Mouse (Mus musculus): Measurements from ENCODE around the gene Wwc2. TPM values are rescaled to one million over a fixed set of nuclear protein-coding genes. Genes with fewer than 3 reads are reported as not detected.

Gene Wwc2
- polyA plus RNA-seq, 1 experiment from 2014 or later = 4.0 TPM

DNA sequence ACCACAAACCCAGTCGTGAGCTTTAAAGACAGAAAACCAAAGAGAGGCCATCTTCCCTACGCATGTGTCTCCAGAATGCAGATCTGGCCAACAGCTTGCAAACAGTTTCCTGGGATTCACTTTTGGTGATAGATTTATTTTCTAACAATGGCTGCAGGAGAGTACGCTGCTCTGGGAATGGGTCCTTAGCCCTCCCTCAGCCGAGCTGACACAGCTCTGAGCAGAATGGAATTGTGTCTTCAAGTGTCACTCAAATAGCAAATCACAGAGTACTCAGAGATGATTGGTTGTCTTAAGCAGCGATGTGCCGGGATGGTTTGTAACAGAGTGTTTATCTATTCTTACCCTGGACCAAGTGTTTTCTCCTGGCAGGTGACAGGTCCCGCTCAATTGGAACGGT is 171.7 kb downstream of the Wwc2 start:
- Histone ChIP-seq H3K27me3 (replicated peaks; ENCODE audit: control insufficient read depth, insufficient read depth, low read length) (no peaks in the 10 kb centered on the region), H3K27ac (ENCODE audit: low read length) (no peak overlapping the region), H3K4me1 (replicated peaks; ENCODE audit: control insufficient read depth, insufficient read depth, low read length) (peaks cover 2% of the 10 kb centered on the region), H3K9me3 (ENCODE audit: control insufficient read depth, low read length) (no peaks in the 10 kb centered on the region), H3K36me3 (ENCODE audit: control insufficient read depth, insufficient read depth) (no peaks in the 10 kb centered on the region), H3K9ac (replicated peaks; ENCODE audit: low read depth, low read length) (no peak overlapping the region), H3K4me2 (ENCODE audit: low read length) (no peak overlapping the region), H3K4me3 (replicated peaks; ENCODE audit: low read length) (no peak overlapping the region)
- 84% methylated on average over 8 of the region's 8 CpGs for WGBS
- ATAC-seq = no peak

DNA sequence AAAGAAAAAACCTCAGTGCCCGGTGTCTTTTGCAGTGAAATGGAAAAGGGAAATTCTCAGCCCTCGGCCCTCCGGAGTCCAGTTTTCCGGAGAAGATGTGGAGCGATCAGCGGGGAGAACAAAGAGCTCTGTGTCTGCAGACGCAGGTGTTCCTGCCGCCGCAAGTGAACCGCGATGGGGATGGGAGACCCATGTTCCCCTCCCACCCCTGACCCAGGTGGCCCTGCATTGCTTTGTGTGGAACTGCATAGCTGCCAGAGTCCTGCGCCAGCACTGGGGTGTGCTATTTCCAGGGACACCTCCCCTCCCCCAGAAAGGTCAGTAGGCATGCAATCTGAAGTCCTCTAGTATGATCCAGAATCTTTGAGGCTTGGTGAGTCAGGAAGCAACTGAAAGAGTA is 179.5 kb downstream of the Wwc2 start:
- H3K27me3 ChIP-seq (replicated peaks; ENCODE audit: control insufficient read depth, insufficient read depth, low read length) = no peaks in the 10 kb centered on the region
- no peak for ATAC-seq
- H3K4me3 ChIP-seq (replicated peaks; ENCODE audit: low read length) = no peak overlapping the region
- no peaks in the 10 kb centered on the region for H3K9me3 ChIP-seq (ENCODE audit: control insufficient read depth, low read length)
- H3K9ac ChIP-seq (replicated peaks; ENCODE audit: low read depth, low read length) = no peak overlapping the region
- no peaks in the 10 kb centered on the region for H3K4me1 ChIP-seq (replicated peaks; ENCODE audit: control insufficient read depth, insufficient read depth, low read length)
- no peak overlapping the region for H3K27ac ChIP-seq (ENCODE audit: low read length)
- WGBS = 87% methylated on average over 12 of the region's 12 CpGs
- no peak overlapping the region for H3K4me2 ChIP-seq (ENCODE audit: low read length)
- no peaks in the 10 kb centered on the region for H3K36me3 ChIP-seq (ENCODE audit: control insufficient read depth, insufficient read depth)

DNA sequence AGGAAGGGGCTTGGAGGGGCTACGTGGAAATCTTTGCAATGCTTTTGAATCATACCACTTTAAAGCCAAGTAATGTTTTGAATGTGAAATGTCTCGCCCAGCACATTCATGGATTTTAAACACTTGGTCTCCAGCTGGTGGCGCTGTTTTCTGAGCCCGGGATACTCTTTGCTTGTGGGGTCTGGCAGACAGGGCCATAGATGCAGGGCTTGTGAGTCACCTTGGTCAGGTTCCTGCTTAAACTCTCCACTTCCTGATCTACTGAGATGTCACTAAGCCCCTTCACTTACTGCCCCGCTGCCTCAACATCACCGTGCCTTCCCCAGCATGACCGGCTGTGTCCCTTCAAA is 180.1 kb downstream of the Wwc2 start:
- H3K4me3 ChIP-seq (replicated peaks; ENCODE audit: low read length) = no peak overlapping the region
- H3K4me1 ChIP-seq (replicated peaks; ENCODE audit: control insufficient read depth, insufficient read depth, low read length) = no peaks in the 10 kb centered on the region
- H3K9me3 ChIP-seq (ENCODE audit: control insufficient read depth, low read length) = no peaks in the 10 kb centered on the region
- no peaks in the 10 kb centered on the region for H3K36me3 ChIP-seq (ENCODE audit: control insufficient read depth, insufficient read depth)
- H3K27me3 ChIP-seq (replicated peaks; ENCODE audit: control insufficient read depth, insufficient read depth, low read length) = no peaks in the 10 kb centered on the region
- no peak overlapping the region for H3K27ac ChIP-seq (ENCODE audit: low read length)
- ATAC-seq = no peak
- 84% methylated on average over 7 of the region's 7 CpGs for WGBS
- H3K4me2 ChIP-seq (ENCODE audit: low read length) = no peak overlapping the region
- H3K9ac ChIP-seq (replicated peaks; ENCODE audit: low read depth, low read length) = no peak overlapping the region

DNA sequence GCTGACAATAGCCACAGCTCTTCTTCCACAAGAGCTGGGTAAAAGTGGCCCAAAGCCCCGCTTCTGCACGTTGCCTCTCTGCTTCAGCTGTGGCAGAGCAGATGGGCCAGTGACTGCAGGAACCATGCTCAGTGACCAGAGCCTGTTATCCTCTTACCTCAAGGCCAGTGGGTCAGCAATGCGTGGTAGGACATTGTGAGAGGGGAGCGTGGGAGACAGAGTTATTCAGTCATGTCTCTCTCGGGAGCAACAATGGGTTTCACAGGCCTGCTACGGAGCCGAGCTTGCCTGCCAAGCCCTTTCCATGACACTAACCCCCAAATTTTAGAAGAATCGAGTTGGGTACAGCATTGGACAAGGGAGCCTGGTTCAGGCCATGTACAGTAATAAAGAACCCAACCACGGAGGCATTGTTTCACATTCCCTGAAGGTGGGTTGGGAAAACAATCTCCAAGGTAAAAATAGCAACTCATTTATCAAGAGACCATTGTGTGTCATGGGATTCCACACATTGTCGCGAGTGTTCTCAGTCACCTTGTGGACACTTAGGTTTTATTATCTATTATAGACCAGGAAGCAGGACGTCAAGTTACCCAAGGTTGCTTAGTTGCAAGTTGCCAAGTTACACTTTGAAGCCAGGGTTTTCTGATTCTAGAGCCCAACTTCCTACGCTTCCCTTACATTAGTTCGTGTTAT is 180.6 kb downstream of the Wwc2 start:
- no peaks in the 10 kb centered on the region for H3K36me3 ChIP-seq (ENCODE audit: control insufficient read depth, insufficient read depth)
- H3K9ac ChIP-seq (replicated peaks; ENCODE audit: low read depth, low read length) = no peak overlapping the region
- no peaks in the 10 kb centered on the region for H3K9me3 ChIP-seq (ENCODE audit: control insufficient read depth, low read length)
- H3K4me1 ChIP-seq (replicated peaks; ENCODE audit: control insufficient read depth, insufficient read depth, low read length) = no peaks in the 10 kb centered on the region
- no peak overlapping the region for H3K27ac ChIP-seq (ENCODE audit: low read length)
- no peak for ATAC-seq
- H3K4me2 ChIP-seq (ENCODE audit: low read length) = no peak overlapping the region
- WGBS = 89% methylated on average over 14 of the region's 14 CpGs
- no peaks in the 10 kb centered on the region for H3K27me3 ChIP-seq (replicated peaks; ENCODE audit: control insufficient read depth, insufficient read depth, low read length)
- H3K4me3 ChIP-seq (replicated peaks; ENCODE audit: low read length) = no peak overlapping the region

DNA sequence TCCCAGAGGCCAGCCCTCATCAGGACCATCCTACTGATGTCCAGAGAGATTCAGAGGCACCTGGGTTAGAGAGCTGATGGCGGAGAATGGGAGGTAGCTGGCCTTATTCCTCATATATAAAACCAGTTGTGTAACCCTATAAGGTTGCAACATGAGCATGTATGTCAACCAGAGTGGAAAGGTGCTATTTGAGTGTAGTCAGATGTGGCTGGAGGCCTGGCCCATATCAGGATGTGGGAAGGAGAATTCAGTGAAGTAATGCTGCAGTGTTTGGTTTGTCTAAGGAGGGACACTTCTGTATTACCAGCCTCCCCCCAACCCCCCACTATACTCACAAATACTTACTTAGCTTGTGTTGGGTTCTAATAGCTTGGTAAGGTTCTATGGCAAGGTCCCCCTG is 186.5 kb downstream of the Wwc2 start:
- H3K4me1 ChIP-seq (replicated peaks; ENCODE audit: control insufficient read depth, insufficient read depth, low read length) = no peaks in the 10 kb centered on the region
- WGBS = 89% methylated on average over 1 of the region's 1 CpGs
- ATAC-seq = no peak
- no peak overlapping the region for H3K9ac ChIP-seq (replicated peaks; ENCODE audit: low read depth, low read length)
- H3K27ac ChIP-seq (ENCODE audit: low read length) = no peak overlapping the region
- no peaks in the 10 kb centered on the region for H3K9me3 ChIP-seq (ENCODE audit: control insufficient read depth, low read length)
- no peaks in the 10 kb centered on the region for H3K36me3 ChIP-seq (ENCODE audit: control insufficient read depth, insufficient read depth)
- no peaks in the 10 kb centered on the region for H3K27me3 ChIP-seq (replicated peaks; ENCODE audit: control insufficient read depth, insufficient read depth, low read length)
- no peak overlapping the region for H3K4me2 ChIP-seq (ENCODE audit: low read length)
- no peak overlapping the region for H3K4me3 ChIP-seq (replicated peaks; ENCODE audit: low read length)

DNA sequence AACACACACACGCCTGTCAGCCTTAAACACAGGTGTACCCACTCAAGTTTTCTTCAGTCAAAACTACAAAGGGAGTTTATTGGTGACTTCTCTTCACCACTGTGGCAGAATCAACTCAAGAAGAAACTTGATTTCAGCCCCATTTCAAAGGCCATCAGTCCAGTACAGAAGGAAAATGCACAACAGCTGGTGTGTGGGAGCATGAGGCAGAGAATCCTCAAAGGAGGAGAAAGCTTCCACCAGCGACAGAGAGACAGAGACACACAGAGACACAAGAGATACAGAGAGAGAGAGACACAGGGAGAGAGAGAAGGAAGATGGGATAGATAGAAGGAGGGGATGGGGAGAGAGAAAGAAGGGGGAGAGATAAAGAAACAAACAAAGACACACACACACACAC is 188.4 kb downstream of the Wwc2 start:
- no peaks in the 10 kb centered on the region for H3K27me3 ChIP-seq (replicated peaks; ENCODE audit: control insufficient read depth, insufficient read depth, low read length)
- H3K4me2 ChIP-seq (ENCODE audit: low read length) = no peak overlapping the region
- H3K27ac ChIP-seq (ENCODE audit: low read length) = no peak overlapping the region
- no peak overlapping the region for H3K4me3 ChIP-seq (replicated peaks; ENCODE audit: low read length)
- 85% methylated on average over 2 of the region's 2 CpGs for WGBS
- H3K36me3 ChIP-seq (ENCODE audit: control insufficient read depth, insufficient read depth) = no peaks in the 10 kb centered on the region
- no peak for ATAC-seq
- no peaks in the 10 kb centered on the region for H3K4me1 ChIP-seq (replicated peaks; ENCODE audit: control insufficient read depth, insufficient read depth, low read length)
- no peaks in the 10 kb centered on the region for H3K9me3 ChIP-seq (ENCODE audit: control insufficient read depth, low read length)
- H3K9ac ChIP-seq (replicated peaks; ENCODE audit: low read depth, low read length) = no peak overlapping the region

DNA sequence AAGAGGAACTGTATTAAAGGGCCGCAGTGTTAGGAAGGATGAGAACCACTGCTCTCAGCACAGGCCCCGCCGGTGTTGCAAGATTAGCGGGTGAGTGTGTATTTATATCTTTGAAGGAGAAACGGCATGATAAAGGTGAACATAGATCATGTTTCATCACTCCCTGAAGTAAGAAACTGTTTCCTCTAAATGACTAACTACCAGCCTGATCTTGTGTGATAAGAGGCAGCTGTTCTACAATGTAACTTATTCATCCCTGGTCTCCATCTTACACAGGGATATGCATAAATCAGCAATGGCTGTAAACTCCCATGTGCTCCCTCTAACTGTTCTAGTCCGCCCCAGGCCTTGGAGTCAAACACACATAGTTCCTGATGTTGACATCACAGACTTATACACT is 191.3 kb downstream of the Wwc2 start:
- no peak for ATAC-seq
- Histone ChIP-seq H3K9ac (replicated peaks; ENCODE audit: low read depth, low read length) (no peak overlapping the region), H3K4me3 (replicated peaks; ENCODE audit: low read length) (no peak overlapping the region), H3K27ac (ENCODE audit: low read length) (no peak overlapping the region), H3K4me2 (ENCODE audit: low read length) (no peak overlapping the region), H3K27me3 (replicated peaks; ENCODE audit: control insufficient read depth, insufficient read depth, low read length) (no peaks in the 10 kb centered on the region), H3K9me3 (ENCODE audit: control insufficient read depth, low read length) (no peaks in the 10 kb centered on the region), H3K4me1 (replicated peaks; ENCODE audit: control insufficient read depth, insufficient read depth, low read length) (no peaks in the 10 kb centered on the region), H3K36me3 (ENCODE audit: control insufficient read depth, insufficient read depth) (no peaks in the 10 kb centered on the region)
- 94% methylated on average over 6 of the region's 6 CpGs for whole genome bisulfite sequencing

DNA sequence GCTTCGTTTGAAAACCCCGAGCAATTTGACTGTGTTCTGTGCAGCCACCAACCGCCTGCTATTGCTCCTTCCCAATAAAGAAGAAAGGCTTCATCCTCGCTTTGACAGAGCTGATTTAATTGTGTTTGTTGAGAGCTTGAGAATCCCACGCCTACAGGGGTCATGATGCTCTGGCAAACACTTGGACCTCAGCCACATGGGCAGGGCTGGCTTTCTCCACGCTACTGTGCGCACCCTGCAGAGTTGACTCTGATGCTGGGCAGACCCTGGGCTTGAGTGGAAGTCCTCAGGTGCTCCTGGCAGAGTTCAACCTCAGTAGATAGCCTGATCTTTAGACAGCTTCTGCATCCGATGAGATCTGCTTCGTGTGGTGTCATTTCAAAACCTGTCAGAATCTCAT is 198.7 kb downstream of the Wwc2 start:
- H3K4me2 ChIP-seq (ENCODE audit: low read length) = no peak overlapping the region
- no peaks in the 10 kb centered on the region for H3K36me3 ChIP-seq (ENCODE audit: control insufficient read depth, insufficient read depth)
- no peaks in the 10 kb centered on the region for H3K27me3 ChIP-seq (replicated peaks; ENCODE audit: control insufficient read depth, insufficient read depth, low read length)
- H3K9me3 ChIP-seq (ENCODE audit: control insufficient read depth, low read length) = no peaks in the 10 kb centered on the region
- no peak overlapping the region for H3K27ac ChIP-seq (ENCODE audit: low read length)
- ATAC-seq = no peak
- no peaks in the 10 kb centered on the region for H3K4me1 ChIP-seq (replicated peaks; ENCODE audit: control insufficient read depth, insufficient read depth, low read length)
- no peak overlapping the region for H3K9ac ChIP-seq (replicated peaks; ENCODE audit: low read depth, low read length)
- WGBS = 49% methylated on average over 9 of the region's 9 CpGs
- H3K4me3 ChIP-seq (replicated peaks; ENCODE audit: low read length) = no peak overlapping the region

DNA sequence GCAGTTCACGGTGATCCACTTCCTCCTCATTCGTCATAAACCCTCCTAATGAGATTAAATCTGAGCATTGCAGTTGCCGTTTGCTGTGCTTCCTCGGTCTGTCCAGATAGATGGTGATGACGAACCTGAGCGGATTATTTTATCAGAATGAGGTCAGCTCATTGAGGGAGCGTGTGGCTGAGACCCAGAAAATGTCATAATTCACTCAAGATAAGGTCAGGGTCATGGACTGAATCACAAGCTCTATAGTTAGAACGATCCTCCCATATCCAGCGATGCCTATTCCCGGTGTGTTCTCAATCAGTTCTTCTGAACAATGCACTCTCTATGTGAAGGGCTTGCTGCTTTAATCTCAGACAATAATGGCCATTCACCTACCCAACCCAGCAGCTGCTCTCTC is 203.0 kb downstream of the Wwc2 start:
- no peak for ATAC-seq
- Histone ChIP-seq H3K36me3 (ENCODE audit: control insufficient read depth, insufficient read depth) (no peaks in the 10 kb centered on the region), H3K27ac (ENCODE audit: low read length) (no peak overlapping the region), H3K9ac (replicated peaks; ENCODE audit: low read depth, low read length) (no peak overlapping the region), H3K4me3 (replicated peaks; ENCODE audit: low read length) (0 out of 2 replicates have a peak overlapping the region, but pooled peaks have one; percentile 1), H3K27me3 (replicated peaks; ENCODE audit: control insufficient read depth, insufficient read depth, low read length) (no peaks in the 10 kb centered on the region), H3K4me2 (ENCODE audit: low read length) (peak overlapping the region; percentile 23), H3K4me1 (replicated peaks; ENCODE audit: control insufficient read depth, insufficient read depth, low read length) (no peaks in the 10 kb centered on the region), H3K9me3 (ENCODE audit: control insufficient read depth, low read length) (no peaks in the 10 kb centered on the region)
- 21% methylated on average over 10 of the region's 10 CpGs for WGBS

DNA sequence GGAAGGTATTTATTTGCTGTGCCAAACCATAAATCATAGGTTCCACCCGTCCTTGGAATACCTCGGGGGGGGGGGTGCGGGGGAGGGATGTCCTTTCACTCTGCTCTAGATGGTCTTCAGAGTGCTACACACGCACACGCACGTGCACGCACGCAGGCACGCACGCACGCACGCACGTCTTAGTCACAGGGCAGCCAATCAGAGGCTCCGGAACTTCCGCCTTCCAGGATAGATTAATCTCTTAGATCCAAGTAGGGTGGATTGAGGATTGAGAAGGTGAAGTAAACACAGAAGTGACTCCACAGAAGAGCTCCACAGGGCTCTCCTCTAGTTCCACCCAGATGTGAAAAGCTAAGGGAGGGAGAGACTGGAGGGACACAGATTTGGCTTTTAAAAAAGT is 204.4 kb downstream of the Wwc2 start:
- Histone ChIP-seq H3K36me3 (ENCODE audit: control insufficient read depth, insufficient read depth) (no peaks in the 10 kb centered on the region), H3K4me3 (replicated peaks; ENCODE audit: low read length) (no peak overlapping the region), H3K4me1 (replicated peaks; ENCODE audit: control insufficient read depth, insufficient read depth, low read length) (no peaks in the 10 kb centered on the region), H3K27me3 (replicated peaks; ENCODE audit: control insufficient read depth, insufficient read depth, low read length) (no peaks in the 10 kb centered on the region), H3K9me3 (ENCODE audit: control insufficient read depth, low read length) (no peaks in the 10 kb centered on the region), H3K27ac (ENCODE audit: low read length) (no peak overlapping the region), H3K4me2 (ENCODE audit: low read length) (no peak overlapping the region), H3K9ac (replicated peaks; ENCODE audit: low read depth, low read length) (no peak overlapping the region)
- WGBS = 96% methylated on average over 15 of the region's 15 CpGs
- no peak for ATAC-seq
